Mouse (Mus musculus): Measurements from ENCODE around the gene Rftn2.

The Rftn2 gene

GRCm38 (mm10) chr1:55123561-55123960 is 103.0 kb downstream of the Rftn2 start:
- DNase-seq (ENCODE audit: low read depth, low spot score), result no peak

- DNase-seq (ENCODE audit: low read depth, low spot score), result no peak
These were observed 103.5 kb downstream of the Rftn2 start for GRCm38 (mm10) chr1:55123046-55123445.

Measured in CD4-positive helper T cell, adult 2 months (primary cell).